Mouse (Mus musculus) small intestine, adult 2 months (tissue): Measurements from ENCODE around the gene Gm5622.

Experiments
- CTCF ChIP-seq: fragments of 200-500 bp; IDR thresholded peaks from 2 replicates; pipeline ENCODE4 v1.5.1; 2012; ENCODE audit warnings: low read depth, mild to moderate bottlenecking, control low read depth, inconsistent platforms, low read length, moderate library complexity, mixed read lengths; ENCODE audit not compliant: insufficient replicate concordance, insufficient read length; ENCODE audit errors: extremely low read depth
- POLR2A ChIP-seq: fragments of 200-500 bp; IDR thresholded peaks from 2 replicates; pipeline ENCODE4 v1.6.1; 2012; ENCODE audit warnings: low read depth, mild to moderate bottlenecking, control low read depth, inconsistent platforms, low read length, moderate library complexity

- TF ChIP-seq POLR2A (no peak), CTCF (no peak)
These were observed at the start of gene Gm5622 for GRCm38 (mm10) chr14:51552490-51552889.
